8 mouse cellular contexts compared by ENCODE assay signal in genomic region chr2:91527147-91527486, GRCm38 (mm10). TPM values are rescaled to one million over a fixed set of nuclear protein-coding genes. Genes with fewer than 3 reads are reported as not detected.
DNase-seq lines count a peak whose midpoint lies in the region; ATAC-seq and TF ChIP-seq lines count a peak whose summit lies in the region.

No protein-coding gene starts in this region.

- H3K9me3 ChIP-seq in heart, embryonic 11.5 days (replicated peaks; ENCODE audit: control insufficient read depth, low read length), result no peaks in the 10 kb centered on the region
- H3K9me3 ChIP-seq in embryonic facial prominence, embryonic 12.5 days, result no peaks in the 10 kb centered on the region
- no peaks in the 10 kb centered on the region for H3K9me3 ChIP-seq in hindbrain, postnatal 0 days (ENCODE audit: low read length)

- DNase-seq in heart, adult 11 months, result no peak
- peak; percentile 54 for DNase-seq in thymus, postnatal 0 days (ENCODE audit: low spot score)
- DNase-seq in thymus, adult 18-20 months, result no peak
- peak; percentile 50 for DNase-seq in hindbrain, postnatal 0 days (ENCODE audit: low spot score)
- DNase-seq in lung, postnatal 36 days, result peak; percentile 10

- H3K27me3 ChIP-seq in heart, embryonic 11.5 days (ENCODE audit: control insufficient read depth, insufficient read depth, low read length), result no peaks in the 10 kb centered on the region
- H3K27me3 ChIP-seq in embryonic facial prominence, embryonic 12.5 days, result no peaks in the 10 kb centered on the region
- no peaks in the 10 kb centered on the region for H3K27me3 ChIP-seq in hindbrain, postnatal 0 days (ENCODE audit: insufficient read depth, low read length)

- 0 out of 2 replicates have a peak, but pooled peaks have one; percentile 15 for TF ChIP-seq CTCF in hindbrain, postnatal 0 days (IDR thresholded peaks at IDR 0.05; ENCODE audit: low read depth)

- peak overlapping the region; percentile 76 for H3K4me2 ChIP-seq in heart, embryonic 11.5 days
- H3K4me2 ChIP-seq in embryonic facial prominence, embryonic 12.5 days (replicated peaks), result peak overlapping the region; percentile 71
- peak overlapping the region; percentile 71 for H3K4me2 ChIP-seq in hindbrain, postnatal 0 days (ENCODE audit: low read depth, low read length)

- peaks cover 5% of the 10 kb centered on the region for H3K36me3 ChIP-seq in heart, embryonic 11.5 days (ENCODE audit: control insufficient read depth, insufficient read depth, low read length)
- peaks cover 10% of the 10 kb centered on the region; the same call in 1 of the 2 replicates for H3K36me3 ChIP-seq in embryonic facial prominence, embryonic 12.5 days
- peaks cover 3% of the 10 kb centered on the region; the same call in 1 of the 2 replicates for H3K36me3 ChIP-seq in hindbrain, postnatal 0 days (ENCODE audit: insufficient read depth, low read length)

- H3K4me1 ChIP-seq in heart, embryonic 11.5 days (ENCODE audit: control insufficient read depth, insufficient read depth, low read length), result no peaks in the 10 kb centered on the region; the same call in 1 of the 2 replicates
- H3K4me1 ChIP-seq in embryonic facial prominence, embryonic 12.5 days, result no peaks in the 10 kb centered on the region; the same call in 1 of the 2 replicates
- H3K4me1 ChIP-seq in hindbrain, postnatal 0 days (ENCODE audit: insufficient read depth, low read length), result no peaks in the 10 kb centered on the region

- WGBS in heart, embryonic 11.5 days (ENCODE audit: insufficient replicate concordance), result 0% methylated on average over 15 of the region's 15 CpGs
- WGBS in embryonic facial prominence, embryonic 12.5 days, result 0% methylated on average over 15 of the region's 15 CpGs
- under 1% methylated on average over 14 of the region's 15 CpGs for WGBS in hindbrain, postnatal 0 days

- peak; percentile 70; the same call in 1 of the 2 replicates for ATAC-seq in heart, embryonic 11.5 days (replicated peaks; ENCODE audit: insufficient number of reproducible peaks, low FRiP score, low TSS enrichment)
- peak; percentile 61 for ATAC-seq in embryonic facial prominence, embryonic 12.5 days (ENCODE audit: insufficient number of reproducible peaks, insufficient read depth, low FRiP score, low TSS enrichment)
- ATAC-seq in hindbrain, postnatal 0 days, result peak; percentile 73
- ATAC-seq in granulocyte monocyte progenitor cell, adult 5-6 weeks (replicated peaks; ENCODE audit: poor library complexity, severe bottlenecking), result no peak; the same call in 1 of the 2 replicates

- peak overlapping the region; percentile 67 for H3K27ac ChIP-seq in heart, embryonic 11.5 days (ENCODE audit: low read depth, low read length)
- peak overlapping the region; percentile 88 for H3K27ac ChIP-seq in embryonic facial prominence, embryonic 12.5 days
- H3K27ac ChIP-seq in hindbrain, postnatal 0 days, result peak overlapping the region; percentile 92

- H3K4me3 ChIP-seq in heart, embryonic 11.5 days (ENCODE audit: low read depth, low read length), result peak overlapping the region; percentile 64
- H3K4me3 ChIP-seq in embryonic facial prominence, embryonic 12.5 days, result peak overlapping the region; percentile 96
- H3K4me3 ChIP-seq in hindbrain, postnatal 0 days (ENCODE audit: low read length), result peak overlapping the region; percentile 98

- peak overlapping the region; percentile 99 for H3K9ac ChIP-seq in heart, embryonic 11.5 days (ENCODE audit: low read depth, low read length)
- peak overlapping the region; percentile 95 for H3K9ac ChIP-seq in embryonic facial prominence, embryonic 12.5 days
- H3K9ac ChIP-seq in hindbrain, postnatal 0 days (replicated peaks; ENCODE audit: low read length), result peak overlapping the region; percentile 98

RNA-seq across cellular contexts. Expression of gene Ckap5, which starts 0.6 kb away (rescaled TPM):
- polyA plus RNA-seq in heart, embryonic 11.5 days (2014; fragmentation: Nextera tagmentation; extraction: Ambion mirVana), result 62.2 and 77.6 TPM in 2 replicates
- polyA plus RNA-seq in thymus, postnatal 0 days (2015; fragmentation: Nextera tagmentation; extraction: Ambion mirVana), result 82.1 and 95.1 TPM in 2 replicates
- polyA plus RNA-seq in embryonic facial prominence, embryonic 12.5 days (2016; fragmentation: Nextera tagmentation; extraction: Ambion mirVana), result 115 and 124 TPM in 2 replicates
- 101 and 104 TPM in 2 replicates for total RNA-seq in hindbrain, postnatal 0 days (2014; rRNA removed)
- 103 and 109 TPM in 2 replicates for polyA plus RNA-seq in hindbrain, postnatal 0 days (2015; fragmentation: Nextera tagmentation; extraction: Ambion mirVana)
- total RNA-seq in granulocyte monocyte progenitor cell, adult 5-6 weeks (2014; fragmentation: Nextera tagmentation), result 44.9 and 84.2 TPM in 2 replicates
- 80.5 and 87.9 TPM in 2 replicates for total RNA-seq in granulocyte monocyte progenitor cell, adult 5-6 weeks (2017)

Comparison
In these comparisons a context has a peak if more than half of its experiments do, and no peak if none do; other contexts are left out.
1. DNase-seq: peak in thymus, postnatal 0 days (single experiment), hindbrain, postnatal 0 days (single experiment) and lung, postnatal 36 days (single experiment); none in heart, adult 11 months (single experiment) and thymus, adult 18-20 months (0 of 2).
2. Peak in every context shown above with its lines, with median percentiles within 50 percentile points of each other: H3K27ac ChIP-seq, H3K4me2 ChIP-seq, H3K4me3 ChIP-seq and H3K9ac ChIP-seq.